Mouse (Mus musculus) megakaryocyte progenitor cell, adult 5-6 weeks (primary cell): ENCODE results near the gene Cc2d2b. TPM values are rescaled to one million over a fixed set of nuclear protein-coding genes. Genes with fewer than 3 reads are reported as not detected.
A peak's percentile ranks its signal among the peaks of the same experiment; 100 is the strongest.

Experiments
- ATAC-seq: replicated peaks from 2 replicates; pipeline ENCODE4 v1.8.0; 2016; ENCODE audit warnings: mild to moderate bottlenecking, moderate TSS enrichment, inconsistent platforms; ENCODE audit not compliant: poor library complexity
- total RNA-seq, 2 experiments: library from RNA; stranded (forward) in 1 of 2; stranded (reverse) in 1 of 2; fragments of 157-497, 149-512 nt in 1 of 2; fragments of 200-1000 nt in 1 of 2; gene quantifications; 2 replicates each; pipeline versions ENCODE4 v1.2.3 to v1.2.4; 2015 to 2017

Cc2d2b gene
- total RNA-seq, 2 experiments from 2014 or later, result 0.81 TPM; not detected in 1

- ATAC-seq, result peak; percentile 37
These were observed 83.1 kb downstream of the Cc2d2b start for GRCm38 (mm10) chr19:40831416-40832201.

DNA sequence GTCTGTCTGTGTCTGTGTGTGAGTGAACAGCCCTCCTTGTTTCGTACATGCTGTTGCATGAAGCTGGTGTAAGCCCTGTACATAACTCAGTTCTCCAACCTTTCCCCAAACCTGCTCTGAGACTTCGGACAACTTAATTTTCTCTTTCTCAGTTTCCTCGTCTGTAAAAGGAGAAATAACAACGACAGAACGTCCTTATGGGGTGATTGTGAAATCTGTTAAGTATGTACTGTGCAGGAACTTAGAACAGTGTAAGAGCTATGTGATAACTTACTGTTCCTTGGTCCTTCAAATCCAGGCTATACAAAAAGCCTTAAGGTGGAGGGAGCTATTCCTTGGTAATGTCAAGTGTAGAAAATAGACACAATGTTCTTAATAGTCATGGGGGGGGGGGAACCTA, 83.8 kb downstream of the Cc2d2b start:
- peak; percentile 30 for ATAC-seq

DNA sequence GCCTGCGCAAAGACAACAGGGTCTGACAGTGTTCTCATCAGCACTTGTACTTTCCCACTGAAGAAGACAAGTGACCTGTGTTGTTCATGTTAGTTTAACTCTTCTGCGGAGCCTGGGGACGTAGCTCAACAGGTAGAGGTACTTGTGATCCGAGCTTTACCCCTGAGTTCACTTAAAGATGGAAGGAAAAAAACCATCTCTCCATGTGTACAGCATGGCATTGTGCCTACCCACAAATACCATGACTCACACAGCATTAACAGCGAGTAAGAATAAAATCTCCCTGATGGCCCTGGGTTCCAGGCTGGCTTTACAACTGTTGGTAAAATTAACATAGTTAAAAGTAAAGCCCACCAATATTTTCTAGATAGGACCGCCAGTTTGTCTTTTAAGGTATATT, 85.9 kb downstream of the Cc2d2b start:
- no peak for ATAC-seq

GRCm38 (mm10) chr19:40838205-40838604, 89.7 kb downstream of the Cc2d2b start:
- no peak for ATAC-seq

DNA sequence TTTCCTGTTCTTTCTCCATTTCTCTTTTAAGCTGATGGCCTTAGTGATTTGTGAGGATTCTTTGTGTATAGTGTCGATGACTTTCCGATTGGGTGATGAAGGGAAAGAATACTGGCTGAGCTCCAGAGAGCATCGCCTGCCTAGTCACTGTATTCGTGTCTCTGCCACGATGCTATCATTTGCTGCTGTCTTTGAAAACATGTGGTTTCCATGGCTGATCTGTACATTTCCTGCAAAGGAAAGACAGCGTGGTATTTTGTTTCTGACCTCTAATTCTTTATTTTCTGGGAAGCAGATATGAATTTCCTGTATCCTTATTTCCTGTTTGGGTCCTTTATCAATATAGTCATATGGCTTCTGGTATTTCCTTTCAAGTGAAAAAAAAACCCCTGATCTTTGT, 91.8 kb downstream of the Cc2d2b start:
- 0 out of 2 replicates have a peak, but pooled peaks have one; percentile 26 for ATAC-seq

DNA sequence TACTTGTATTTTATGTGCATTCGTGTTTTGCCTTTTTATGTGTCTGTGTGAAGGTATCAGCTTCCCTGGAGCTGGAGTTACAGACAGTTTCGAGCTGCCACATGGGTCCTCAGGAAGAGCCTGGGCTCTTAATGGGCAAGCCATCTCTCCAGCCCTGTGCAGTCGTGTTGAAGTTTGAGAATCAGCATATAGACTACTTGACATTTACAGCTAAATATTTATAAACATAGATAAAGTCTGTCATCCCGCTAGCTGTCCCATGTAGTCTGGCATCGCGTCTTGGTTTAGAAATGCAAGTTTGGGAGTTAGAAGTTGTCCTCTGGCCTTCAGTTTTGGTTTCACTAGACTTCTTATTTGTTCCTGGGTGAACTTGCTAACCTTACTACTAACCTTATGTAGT, 92.5 kb downstream of the Cc2d2b start:
- ATAC-seq, result no peak

DNA sequence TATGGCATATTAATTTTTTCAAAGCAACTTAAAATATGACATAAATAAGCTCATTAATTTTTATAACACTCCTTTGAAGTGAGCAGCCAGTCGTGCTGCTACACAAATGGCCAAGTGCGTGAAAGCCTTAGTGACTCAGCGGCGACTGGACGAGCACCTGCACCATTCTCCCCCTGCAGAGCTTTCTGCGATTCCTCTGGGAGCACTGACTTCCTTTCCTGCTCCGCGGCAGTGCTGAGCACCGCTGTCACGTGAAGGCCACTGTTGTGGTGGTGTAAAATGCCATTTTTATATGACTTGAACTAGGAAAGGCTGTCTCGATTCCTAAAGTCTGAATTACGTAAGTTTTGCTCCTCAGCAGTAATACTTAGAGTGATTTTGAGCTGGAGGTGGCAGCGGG, 93.0 kb downstream of the Cc2d2b start:
- no peak for ATAC-seq

DNA sequence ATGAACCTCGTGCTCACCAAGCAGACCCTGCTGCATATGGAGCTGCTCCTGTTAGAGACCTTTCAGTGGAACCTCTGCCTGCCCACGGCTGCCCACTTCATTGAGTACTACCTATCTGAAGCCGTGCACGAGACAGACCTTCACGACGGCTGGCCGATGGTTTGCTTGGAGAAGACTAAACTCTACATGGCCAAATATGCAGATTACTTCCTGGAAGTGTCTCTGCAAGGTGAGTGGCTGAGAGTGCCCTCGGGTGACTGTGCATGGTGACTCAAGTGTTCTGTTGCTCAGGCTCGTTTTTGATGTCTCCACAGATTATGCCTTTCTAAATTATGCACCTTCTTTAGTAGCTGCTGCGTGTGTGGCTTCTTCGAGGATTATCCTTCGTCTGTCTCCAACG, 96.2 kb downstream of the Cc2d2b start:
- ATAC-seq, result no peak

- ATAC-seq, result no peak
These were observed 100.8 kb downstream of the Cc2d2b start for GRCm38 (mm10) chr19:40849391-40849790.

DNA sequence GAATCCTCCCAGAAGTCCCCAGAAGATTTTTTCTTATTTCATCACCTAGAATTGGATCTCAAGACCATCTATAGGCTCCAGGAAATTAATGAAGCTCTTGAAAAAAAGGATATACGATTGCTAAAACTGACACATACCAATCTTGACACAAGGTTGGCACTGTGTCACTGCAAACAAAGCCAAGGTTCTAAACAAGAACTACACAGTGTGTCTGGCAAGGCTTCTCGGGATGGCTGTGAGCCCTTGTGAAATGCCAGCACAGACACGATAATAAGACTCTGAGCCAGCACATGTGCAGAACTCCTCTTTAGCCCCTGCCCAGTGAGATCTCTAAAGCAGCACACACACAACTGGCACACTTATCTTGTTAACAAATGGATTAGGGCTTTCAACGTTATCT, 111.0 kb downstream of the Cc2d2b start:
- peak; percentile 46; the same call in 1 of the 2 replicates for ATAC-seq

DNA sequence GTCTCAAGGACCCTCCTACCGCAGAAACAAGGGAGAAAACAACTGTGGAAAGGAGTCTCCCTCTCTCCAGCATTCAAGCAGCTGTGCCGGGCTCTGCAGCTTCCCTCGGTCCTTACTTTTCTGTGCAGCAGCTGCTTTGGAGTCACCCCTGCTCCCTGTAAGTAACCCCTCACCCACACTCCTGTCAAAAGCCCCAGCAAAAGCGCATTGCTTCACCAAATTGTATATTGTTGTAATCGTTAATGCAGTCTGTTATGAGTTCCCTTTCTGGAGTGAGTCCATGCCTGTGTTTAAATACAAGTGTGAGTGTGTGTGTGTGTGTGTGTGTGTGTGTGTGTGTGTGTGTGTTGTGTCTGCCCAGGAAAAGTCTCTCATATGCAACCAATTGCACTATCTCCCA, 119.7 kb downstream of the Cc2d2b start:
- ATAC-seq, result peak; percentile 55

- no peak for ATAC-seq
These were observed 121.0 kb downstream of the Cc2d2b start for GRCm38 (mm10) chr19:40869425-40870105.

GRCm38 (mm10) chr19:40872955-40873665, 124.6 kb downstream of the Cc2d2b start:
- ATAC-seq, result peak; percentile 100

Other genes with a start within 250 kb of the Cc2d2b start
- 2.5 and 3.3 TPM in 2 replicates for gene Sorbs1, start 235.0 kb upstream of the Cc2d2b start, total RNA-seq (2015)
- gene Sorbs1, start 235.0 kb upstream of the Cc2d2b start, total RNA-seq (2017), result 0.42 and 8.7 TPM in 2 replicates
- 35.5 and 39.4 TPM in 2 replicates for gene Aldh18a1, start 160.3 kb upstream of the Cc2d2b start, total RNA-seq (2015)
- gene Aldh18a1, start 160.3 kb upstream of the Cc2d2b start, total RNA-seq (2017), result 34.3 and 44.5 TPM in 2 replicates
- gene Tctn3, start 136.5 kb upstream of the Cc2d2b start, total RNA-seq (2015), result 4.7 and 7.5 TPM in 2 replicates
- 5.3 and 6.6 TPM in 2 replicates for gene Tctn3, start 136.5 kb upstream of the Cc2d2b start, total RNA-seq (2017)
- 6.4 and 7.9 TPM in 2 replicates for gene Entpd1, start 136.4 kb upstream of the Cc2d2b start, total RNA-seq (2015)
- gene Entpd1, start 136.4 kb upstream of the Cc2d2b start, total RNA-seq (2017), result 7.5 and 19.3 TPM in 2 replicates
- 3.9 and 4.6 TPM in 2 replicates for gene Ccnj, start 82.5 kb downstream of the Cc2d2b start, total RNA-seq (2015)
- gene Ccnj, start 82.5 kb downstream of the Cc2d2b start, total RNA-seq (2017), result 5.5 and 8.4 TPM in 2 replicates
- 26.8 and 31.2 TPM in 2 replicates for gene Zfp518a, start 146.0 kb downstream of the Cc2d2b start, total RNA-seq (2015)
- 23.6 and 29.0 TPM in 2 replicates for gene Zfp518a, start 146.0 kb downstream of the Cc2d2b start, total RNA-seq (2017)
- gene Blnk, start 245.8 kb downstream of the Cc2d2b start, total RNA-seq (2015), result 0.84 TPM in 1 of 2 replicates, not detected in the other
- gene Blnk, start 245.8 kb downstream of the Cc2d2b start, total RNA-seq (2017), result 0.25 TPM in 1 of 2 replicates, not detected in the other